Mouse (Mus musculus) small intestine, adult 2 months (tissue): ENCODE results near the gene Evi5.

Experiments used
- CTCF ChIP-seq: fragments of 200-500 bp; IDR thresholded peaks from 2 replicates; pipeline ENCODE4 v1.5.1; 2012; ENCODE audit warnings: low read depth, mild to moderate bottlenecking, control low read depth, inconsistent platforms, low read length, moderate library complexity, mixed read lengths; ENCODE audit not compliant: insufficient replicate concordance, insufficient read length; ENCODE audit errors: extremely low read depth
- POLR2A ChIP-seq: fragments of 200-500 bp; IDR thresholded peaks from 2 replicates; pipeline ENCODE4 v1.6.1; 2012; ENCODE audit warnings: low read depth, mild to moderate bottlenecking, control low read depth, inconsistent platforms, low read length, moderate library complexity

DNA sequence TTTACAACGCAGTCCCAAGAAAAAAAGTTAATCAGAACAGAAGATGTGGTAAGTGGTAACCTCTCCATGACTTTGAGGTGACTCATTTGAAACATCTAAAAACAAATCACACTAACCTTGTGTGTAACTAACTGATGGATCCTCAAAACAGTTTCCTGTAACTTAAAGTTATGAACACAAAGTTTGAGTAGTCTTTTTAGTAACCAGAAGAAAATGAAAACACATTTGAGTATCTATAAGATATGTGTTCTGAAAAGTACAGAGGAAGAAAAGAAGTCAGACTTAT is 97.4 kb downstream of the Evi5 start:
- TF ChIP-seq CTCF (no peak), POLR2A (no peak)
